Mouse (Mus musculus) adrenal gland, postnatal 36 days (tissue): Measurements from ENCODE around the gene Serac1. TPM values are rescaled to one million over a fixed set of nuclear protein-coding genes. Genes with fewer than 3 reads are reported as not detected.
A peak's percentile ranks its signal among the peaks of the same experiment; 100 is the strongest.
"Not testable (repeated sequence)": the region's sequence is repeated elsewhere in the genome, so short reads cannot be mapped to it uniquely, and the experiment has no call there.

Source experiments
- DNase-seq, 2 experiments: peaks; one replicate each; pipeline ENCODE4 v3.0.0; 2021; ENCODE audit warnings: mixed read lengths in 1 of 2
- total RNA-seq, 2 experiments: library from RNA; stranded (reverse); gene quantifications; 2 replicates each; pipeline ENCODE4 v1.2.3; 2021

Serac1 gene
- total RNA-seq, 2 experiments from 2014 or later, result 6.6 to 7.7 TPM

DNA sequence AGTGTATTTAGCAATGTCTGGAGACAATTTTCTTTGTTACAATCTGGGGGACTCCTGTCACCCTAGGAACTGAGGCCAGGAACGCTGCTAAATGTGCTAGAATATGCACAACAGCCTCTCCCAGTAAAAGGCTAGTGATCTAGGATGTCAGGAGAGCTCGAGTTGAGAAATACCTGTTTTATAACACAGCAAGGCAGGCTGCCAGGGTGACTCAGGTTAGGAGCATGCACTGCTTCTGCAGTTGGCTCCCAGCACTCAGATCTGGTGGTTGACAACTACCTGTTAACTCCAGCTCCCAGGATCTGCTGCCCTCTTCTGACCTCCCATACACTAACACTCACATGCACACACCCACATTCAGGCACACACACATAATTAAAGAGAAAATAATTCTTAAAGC, 13.5 kb downstream of the Serac1 start:
- DNase-seq, result peak; percentile 68 to 71

- DNase-seq, result no peak
These were observed 16.0 kb downstream of the Serac1 start for GRCm38 (mm10) chr17:6063532-6063931.

- no peak for DNase-seq
These were observed 16.7 kb downstream of the Serac1 start for GRCm38 (mm10) chr17:6062793-6063192.

GRCm38 (mm10) chr17:6054934-6055355, 24.6 kb downstream of the Serac1 start:
- DNase-seq, result peak; percentile 61 to 78

GRCm38 (mm10) chr17:6052801-6053200, 26.7 kb downstream of the Serac1 start:
- no peak for DNase-seq

- no peak for DNase-seq
These were observed 42.0 kb downstream of the Serac1 start for GRCm38 (mm10) chr17:6037507-6037906.

DNA sequence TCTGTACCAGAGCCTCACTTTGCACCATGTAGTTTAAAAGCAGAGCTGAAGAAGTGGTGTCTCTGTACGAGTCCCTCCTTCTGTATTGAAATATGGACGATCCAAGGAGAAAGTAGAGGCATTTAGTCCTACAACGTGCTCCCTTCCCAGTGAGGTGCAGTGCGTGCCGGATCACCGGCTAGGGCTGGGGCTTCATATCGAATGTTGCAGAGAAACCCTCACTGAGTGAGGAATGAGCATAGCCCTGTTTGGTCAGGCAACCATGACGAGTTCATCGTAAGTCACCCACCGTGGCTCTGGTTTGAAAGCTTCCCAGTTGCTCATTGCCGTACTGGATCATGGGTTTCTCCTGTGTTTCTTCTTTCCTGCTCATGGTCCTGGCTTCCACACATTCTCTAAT, 42.7 kb downstream of the Serac1 start:
- DNase-seq, result no peak

- no peak for DNase-seq
These were observed 43.1 kb downstream of the Serac1 start for GRCm38 (mm10) chr17:6036458-6036857.

- no peak for DNase-seq
These were observed 43.9 kb downstream of the Serac1 start for GRCm38 (mm10) chr17:6035661-6036060.

DNA sequence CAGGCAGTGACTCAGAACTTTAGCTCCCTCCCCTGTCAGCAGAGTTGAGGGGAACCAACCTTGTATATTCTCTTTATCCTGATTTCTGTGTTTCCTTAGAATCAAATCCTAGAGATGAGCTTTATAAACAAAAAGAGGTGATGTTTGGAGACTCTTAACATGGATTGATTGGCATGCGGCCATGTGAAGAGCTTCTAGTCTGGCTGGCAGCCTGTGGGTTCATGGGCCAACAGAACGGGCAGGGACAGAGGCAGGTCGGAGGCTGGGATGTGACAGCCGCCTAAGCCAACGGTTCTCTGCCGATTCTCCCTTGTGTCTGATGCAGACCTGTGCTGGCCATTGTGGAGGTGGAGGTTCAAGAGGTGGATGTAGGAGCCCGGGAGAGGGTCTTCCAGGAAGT, 53.7 kb downstream of the Serac1 start:
- no peak for DNase-seq

GRCm38 (mm10) chr17:6021374-6021789, 58.2 kb downstream of the Serac1 start:
- DNase-seq, result not testable (repeated sequence)

GRCm38 (mm10) chr17:6020636-6021035, 58.9 kb downstream of the Serac1 start:
- DNase-seq, result peak in 1 of 2 experiments; percentile 21

DNA sequence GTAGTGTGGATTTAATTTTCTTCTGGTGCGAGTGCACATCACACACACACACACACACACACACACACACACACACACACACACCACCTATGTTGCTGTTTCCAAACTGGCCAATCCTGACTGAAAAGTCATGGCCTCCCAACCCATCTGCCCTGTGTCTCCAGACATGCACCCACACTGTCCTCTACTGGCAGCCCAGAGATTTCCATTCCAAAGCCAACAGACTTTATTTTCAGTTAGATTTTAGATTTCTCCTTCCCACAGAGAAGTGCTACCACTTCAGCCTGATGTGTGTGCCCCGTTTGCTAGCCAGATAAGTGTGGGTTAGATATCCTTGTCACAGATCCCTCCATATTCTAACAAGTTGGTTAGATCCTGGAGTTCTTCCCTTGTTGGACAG, 59.8 kb downstream of the Serac1 start:
- peak; percentile 61 to 78 for DNase-seq

DNA sequence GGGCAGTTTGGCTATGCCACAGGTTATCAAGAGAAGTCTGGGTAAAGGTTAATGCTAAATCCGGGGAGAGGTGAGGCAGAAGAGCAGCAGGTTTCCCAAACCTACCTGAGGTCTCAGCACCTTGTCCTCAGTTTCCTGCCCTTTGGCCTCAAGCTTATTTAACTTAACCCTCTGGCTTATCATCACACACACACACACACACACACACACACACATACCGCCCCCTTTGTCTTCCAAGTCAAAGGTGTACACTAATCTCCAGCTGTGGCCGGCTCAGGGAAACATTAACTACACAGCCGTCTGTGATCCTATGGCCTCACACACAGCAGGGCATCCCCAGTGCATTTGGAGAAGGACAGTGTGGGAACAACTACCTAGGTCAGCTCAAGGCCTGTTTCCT, 61.2 kb downstream of the Serac1 start:
- DNase-seq, result no peak

- no peak for DNase-seq
These were observed 62.3 kb downstream of the Serac1 start for GRCm38 (mm10) chr17:6017268-6017667.

DNA sequence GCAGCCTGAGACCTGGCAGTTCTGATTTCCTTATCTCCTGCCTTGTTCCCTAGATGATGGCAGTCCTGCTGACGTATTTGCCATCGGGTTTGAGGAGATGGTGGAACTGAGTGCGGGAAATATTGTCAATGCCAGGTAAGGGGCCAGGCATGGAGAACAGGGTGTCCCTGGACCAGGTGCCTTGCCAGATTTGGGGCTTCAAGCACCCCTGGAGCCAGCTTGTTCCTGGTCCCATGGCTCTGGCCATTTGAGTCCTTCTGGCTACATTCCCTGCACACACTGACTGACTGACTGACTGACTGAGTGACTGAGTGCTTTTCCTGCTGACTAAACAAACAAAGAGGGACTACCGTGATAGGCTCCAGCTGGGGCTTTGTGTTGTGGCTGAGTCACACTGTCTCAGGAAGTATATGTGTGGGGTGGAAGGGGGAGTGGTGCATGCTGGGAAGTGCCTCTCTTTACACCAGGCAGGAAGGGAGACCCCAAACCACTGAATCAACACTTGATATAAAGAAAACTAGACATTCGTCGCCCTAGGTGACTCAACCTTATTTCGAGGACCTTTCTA, 63.2 kb downstream of the Serac1 start:
- no peak for DNase-seq

DNA sequence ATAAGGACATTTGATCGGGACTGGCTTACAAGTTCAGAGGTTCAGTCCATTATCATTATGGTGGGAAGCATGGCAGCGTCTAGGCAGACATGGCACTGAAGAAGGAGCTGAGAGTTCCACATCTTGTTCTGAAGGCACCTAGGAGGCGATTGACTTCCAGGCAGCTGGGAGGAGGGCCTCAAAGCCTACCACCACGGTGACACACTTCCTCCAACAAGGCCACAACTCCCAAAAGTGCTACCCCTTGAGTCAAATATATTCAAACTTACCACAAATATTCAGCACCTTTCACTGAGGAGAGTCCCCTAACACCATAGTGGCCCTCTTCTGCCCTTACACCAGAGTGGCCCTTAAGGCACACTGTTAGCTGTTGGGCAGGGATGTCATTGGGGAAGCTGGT, 64.6 kb downstream of the Serac1 start:
- no peak for DNase-seq

DNA sequence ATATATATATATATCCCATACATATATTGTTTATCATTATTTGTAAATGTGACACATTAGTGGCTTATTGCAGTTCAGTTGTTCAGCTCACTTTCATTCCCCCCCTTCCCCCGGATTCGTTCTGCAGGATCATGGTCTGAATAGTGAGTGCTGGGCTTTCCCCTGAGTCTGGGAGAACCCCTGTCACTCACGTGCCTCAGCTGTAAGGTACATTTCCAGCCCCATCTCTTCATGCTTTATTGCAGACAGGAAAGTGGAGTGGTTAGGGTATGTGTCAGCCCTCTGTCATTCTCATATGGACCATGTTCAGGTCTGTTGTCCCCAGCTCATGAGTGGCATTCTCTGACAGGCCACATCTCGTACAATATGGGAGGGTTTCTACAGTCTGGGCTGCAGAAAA, 66.5 kb downstream of the Serac1 start:
- no peak for DNase-seq

DNA sequence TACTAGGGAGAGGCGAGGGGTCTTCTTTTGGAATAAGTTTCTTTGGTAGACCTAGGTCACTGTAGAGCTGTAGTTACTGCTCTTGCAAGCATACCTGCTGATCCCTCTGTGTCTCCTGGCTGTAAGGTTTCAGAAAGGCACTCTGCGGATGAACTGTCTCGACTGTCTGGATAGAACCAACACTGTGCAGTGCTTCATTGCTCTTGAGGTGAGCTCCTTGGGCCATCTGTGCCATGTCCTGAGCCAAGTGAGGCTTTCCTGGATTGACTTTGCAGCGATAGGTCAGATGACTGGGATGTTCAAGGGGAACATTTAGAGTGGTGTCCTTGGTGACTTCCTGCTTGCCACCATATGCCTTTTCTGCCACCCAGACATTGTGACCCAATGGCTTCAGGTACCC, 69.9 kb downstream of the Serac1 start:
- DNase-seq, result no peak

- no peak for DNase-seq
These were observed 71.0 kb downstream of the Serac1 start for GRCm38 (mm10) chr17:6008590-6008989.

GRCm38 (mm10) chr17:6007902-6008301, 71.6 kb downstream of the Serac1 start:
- no peak for DNase-seq

DNA sequence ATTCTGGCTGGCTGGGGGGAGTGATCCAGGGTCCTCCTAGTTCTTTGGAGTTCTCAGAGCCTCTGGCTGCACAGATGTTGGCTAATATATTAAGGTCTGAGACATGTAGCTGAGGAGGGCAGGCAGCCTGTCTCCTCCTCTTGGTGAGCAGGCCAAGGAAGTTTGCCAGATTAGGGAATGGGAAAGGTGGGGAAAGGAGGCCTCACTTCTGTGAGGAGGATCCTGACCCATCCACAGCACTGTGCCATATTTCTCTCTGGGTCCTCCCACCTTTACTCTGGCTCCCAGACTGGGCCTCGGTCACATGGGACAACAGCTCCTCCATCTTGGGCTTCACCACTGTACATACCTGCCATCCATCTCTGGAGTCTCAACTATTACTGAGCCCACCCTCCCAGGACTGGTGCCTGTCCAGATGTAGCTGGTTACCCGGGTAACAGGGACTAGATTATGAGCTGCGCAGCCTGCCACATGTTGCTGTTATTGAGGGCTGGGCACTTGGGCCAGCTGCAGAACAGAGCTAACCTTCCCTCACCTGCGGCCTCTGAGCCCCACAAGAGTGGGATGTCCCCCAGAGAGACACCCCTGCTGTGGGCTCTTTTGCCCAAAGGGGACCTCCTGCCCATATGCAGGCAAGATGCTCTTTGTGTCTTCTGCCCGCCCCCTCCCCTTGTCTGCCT, 72.3 kb downstream of the Serac1 start:
- DNase-seq, result no peak

- peak; percentile 48 to 63 for DNase-seq
These were observed 73.7 kb downstream of the Serac1 start for GRCm38 (mm10) chr17:6005638-6006471.
